Mouse (Mus musculus): ENCODE measurements around the gene Kctd3. TPM values are rescaled to one million over a fixed set of nuclear protein-coding genes. Genes with fewer than 3 reads are reported as not detected.

Kctd3 gene
- polyA plus RNA-seq, 1 experiment from 2014 or later = 20.6 TPM

DNA sequence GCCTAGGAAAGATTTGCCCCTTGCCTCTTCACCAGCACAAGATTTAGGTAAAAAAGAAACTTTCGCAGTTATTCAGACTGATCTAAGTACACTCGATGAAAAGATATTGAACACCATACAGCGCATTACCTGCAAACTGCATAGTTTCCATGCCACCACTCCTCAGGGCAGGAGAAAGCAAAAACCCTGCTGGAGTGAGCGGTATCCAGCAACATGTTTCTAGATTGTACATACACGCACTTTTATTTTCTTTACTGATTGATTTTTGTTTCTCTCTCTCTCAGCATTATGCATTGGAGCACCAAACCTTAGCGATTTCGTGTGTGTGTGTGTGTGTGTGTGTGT lies 311 bp upstream of the Kctd3 start:
- Histone ChIP-seq H3K4me3 (peak overlapping the region; percentile 99), H3K4me2 (peak overlapping the region; percentile 50), H3K9ac (no peak overlapping the region), H3K27me3 (no peaks in the 10 kb centered on the region), H3K9me3 (replicated peaks) (no peaks in the 10 kb centered on the region), H3K4me1 (replicated peaks) (peaks cover 24% of the 10 kb centered on the region), H3K36me3 (peaks cover 5% of the 10 kb centered on the region; the same call in 1 of the 2 replicates), H3K27ac (no peak overlapping the region)
- 49% methylated on average over 7 of the region's 7 CpGs for WGBS
- 0 out of 2 replicates have a peak, but pooled peaks have one; percentile 11 for ATAC-seq (replicated peaks; ENCODE audit: insufficient number of reproducible peaks, insufficient read depth, low FRiP score, low read depth)

DNA sequence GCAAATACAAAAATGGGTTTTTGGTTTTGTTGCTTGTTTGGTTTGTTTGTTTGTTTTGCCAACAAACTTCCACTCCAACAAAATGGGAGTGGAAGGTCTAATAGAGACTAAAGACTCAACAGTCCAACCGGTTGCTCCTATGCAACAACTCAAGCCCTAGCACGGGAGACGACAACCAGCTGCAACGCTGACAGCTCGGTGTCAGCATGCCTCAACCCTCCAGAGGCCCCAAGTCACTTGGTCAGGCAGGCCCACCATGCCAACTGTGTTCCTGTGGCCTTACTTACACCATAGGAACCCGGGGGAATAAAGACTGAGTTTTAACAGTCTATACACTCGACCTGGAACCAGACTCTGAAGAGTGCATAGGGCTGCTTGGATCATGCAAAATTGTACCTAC lies 815 bp downstream of the Kctd3 start:
- Histone ChIP-seq H3K9me3 (replicated peaks) (no peaks in the 10 kb centered on the region), H3K4me3 (peak overlapping the region; percentile 99), H3K27ac (no peak overlapping the region), H3K27me3 (no peaks in the 10 kb centered on the region), H3K4me2 (peak overlapping the region; percentile 98), H3K36me3 (peaks cover 5% of the 10 kb centered on the region; the same call in 1 of the 2 replicates), H3K9ac (peak overlapping the region; percentile 97), H3K4me1 (replicated peaks) (peaks cover 17% of the 10 kb centered on the region)
- ATAC-seq (replicated peaks; ENCODE audit: insufficient number of reproducible peaks, insufficient read depth, low FRiP score, low read depth) = no peak; the same call in 1 of the 2 replicates
- WGBS = 2% methylated on average over 7 of the region's 7 CpGs

- Histone ChIP-seq H3K27me3 (no peaks in the 10 kb centered on the region), H3K9me3 (replicated peaks) (no peaks in the 10 kb centered on the region), H3K4me2 (peak overlapping the region; percentile 98), H3K4me3 (peak overlapping the region; percentile 99), H3K4me1 (replicated peaks) (peaks cover 17% of the 10 kb centered on the region), H3K36me3 (peaks cover 5% of the 10 kb centered on the region; the same call in 1 of the 2 replicates), H3K9ac (no peak overlapping the region), H3K27ac (no peak overlapping the region)
- 52% methylated on average over 5 of the region's 5 CpGs for WGBS
- no peak for ATAC-seq (replicated peaks; ENCODE audit: insufficient number of reproducible peaks, insufficient read depth, low FRiP score, low read depth)
Measured at GRCm38 (mm10) chr1:189006267-189006666, 1.4 kb downstream of the Kctd3 start.

- Histone ChIP-seq H3K9me3 (replicated peaks) (no peaks in the 10 kb centered on the region), H3K9ac (no peak overlapping the region), H3K4me2 (no peak overlapping the region), H3K4me3 (no peak overlapping the region), H3K36me3 (peaks cover 10% of the 10 kb centered on the region; the same call in 1 of the 2 replicates), H3K27me3 (no peaks in the 10 kb centered on the region), H3K27ac (no peak overlapping the region), H3K4me1 (replicated peaks) (peaks cover 17% of the 10 kb centered on the region)
- 100% methylated on average over 1 of the region's 1 CpGs for WGBS
- ATAC-seq (replicated peaks; ENCODE audit: insufficient number of reproducible peaks, insufficient read depth, low FRiP score, low read depth) = no peak
Measured at GRCm38 (mm10) chr1:189004774-189005173, 2.9 kb downstream of the Kctd3 start.

DNA sequence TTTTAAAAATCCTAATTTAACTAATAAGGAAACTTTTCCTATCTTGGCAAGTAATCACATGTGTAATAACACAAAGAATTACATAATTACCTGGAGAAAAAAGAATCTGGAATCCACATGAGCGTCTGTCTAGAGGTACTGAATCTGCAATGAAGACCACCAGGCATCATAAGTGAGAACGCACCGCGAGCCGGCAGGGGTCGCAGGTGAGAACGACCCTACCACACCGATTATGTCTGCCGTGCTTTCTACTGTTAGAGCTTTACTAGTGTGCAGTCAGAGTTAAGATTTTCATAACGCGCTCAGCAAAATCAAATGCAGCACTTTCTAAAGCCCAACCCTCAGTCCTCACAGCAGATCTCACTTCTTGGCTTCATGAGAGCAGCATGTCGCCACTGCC lies 5.8 kb downstream of the Kctd3 start:
- Histone ChIP-seq H3K27me3 (no peaks in the 10 kb centered on the region), H3K4me1 (replicated peaks) (peaks cover 12% of the 10 kb centered on the region), H3K4me3 (no peak overlapping the region), H3K27ac (no peak overlapping the region), H3K4me2 (no peak overlapping the region), H3K9ac (no peak overlapping the region), H3K36me3 (peaks cover 27% of the 10 kb centered on the region), H3K9me3 (replicated peaks) (no peaks in the 10 kb centered on the region)
- WGBS = 90% methylated on average over 12 of the region's 12 CpGs
- no peak for ATAC-seq (replicated peaks; ENCODE audit: insufficient number of reproducible peaks, insufficient read depth, low FRiP score, low read depth)

DNA sequence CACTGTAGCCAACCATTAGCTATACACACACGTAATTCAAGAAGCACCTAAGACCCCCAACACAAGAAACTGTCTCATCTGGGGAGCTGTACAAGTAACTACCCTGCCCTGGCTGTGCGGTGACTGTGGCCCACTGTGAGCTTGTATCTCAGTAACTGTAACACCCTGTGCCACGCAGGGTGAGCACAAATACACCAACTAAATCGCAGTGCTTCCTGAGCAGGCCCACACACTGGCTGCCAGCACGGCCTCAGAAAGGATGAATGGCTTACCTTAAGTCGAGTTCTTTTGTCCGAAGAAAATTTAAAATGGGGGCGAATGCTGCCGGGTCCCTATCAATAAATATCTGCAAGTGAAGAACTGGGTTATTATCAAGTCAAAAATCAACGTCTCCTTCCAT lies 7.7 kb downstream of the Kctd3 start:
- Histone ChIP-seq H3K4me3 (no peak overlapping the region), H3K9ac (no peak overlapping the region), H3K4me1 (replicated peaks) (no peaks in the 10 kb centered on the region; the same call in 1 of the 2 replicates), H3K36me3 (peaks cover 38% of the 10 kb centered on the region), H3K4me2 (no peak overlapping the region), H3K9me3 (replicated peaks) (no peaks in the 10 kb centered on the region), H3K27me3 (no peaks in the 10 kb centered on the region), H3K27ac (no peak overlapping the region)
- ATAC-seq (replicated peaks; ENCODE audit: insufficient number of reproducible peaks, insufficient read depth, low FRiP score, low read depth) = no peak
- WGBS = 86% methylated on average over 10 of the region's 10 CpGs

- Histone ChIP-seq H3K27ac (no peak overlapping the region), H3K36me3 (peaks cover 45% of the 10 kb centered on the region), H3K4me2 (no peak overlapping the region), H3K27me3 (no peaks in the 10 kb centered on the region), H3K4me3 (no peak overlapping the region), H3K9me3 (replicated peaks) (no peaks in the 10 kb centered on the region), H3K4me1 (replicated peaks) (no peaks in the 10 kb centered on the region), H3K9ac (no peak overlapping the region)
- no peak for ATAC-seq (replicated peaks; ENCODE audit: insufficient number of reproducible peaks, insufficient read depth, low FRiP score, low read depth)
- WGBS = 92% methylated on average over 3 of the region's 3 CpGs
Measured at GRCm38 (mm10) chr1:188997921-188998320, 9.7 kb downstream of the Kctd3 start.

DNA sequence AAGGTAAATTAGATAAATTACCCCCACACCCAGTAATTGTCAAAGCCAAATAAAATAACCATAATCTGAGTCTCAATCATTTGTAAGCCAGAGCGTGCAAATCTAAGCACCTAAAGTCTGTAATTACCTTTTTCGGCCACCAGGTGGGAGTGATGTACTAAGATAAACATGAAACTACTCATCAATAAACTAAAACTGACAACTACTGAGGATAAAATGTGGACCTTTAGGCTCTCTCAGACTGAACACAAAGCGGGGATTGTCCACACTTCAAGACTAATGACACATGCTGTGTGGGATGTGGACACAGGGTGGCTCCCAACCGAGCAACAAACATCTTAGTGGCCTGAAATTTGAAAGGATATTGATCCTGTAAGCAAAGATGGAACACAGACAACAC lies 14.4 kb downstream of the Kctd3 start:
- ATAC-seq (replicated peaks; ENCODE audit: insufficient number of reproducible peaks, insufficient read depth, low FRiP score, low read depth) = no peak
- Histone ChIP-seq H3K36me3 (peaks cover 63% of the 10 kb centered on the region), H3K27ac (no peak overlapping the region), H3K27me3 (no peaks in the 10 kb centered on the region), H3K4me2 (no peak overlapping the region), H3K4me3 (no peak overlapping the region), H3K9ac (no peak overlapping the region), H3K9me3 (replicated peaks) (no peaks in the 10 kb centered on the region), H3K4me1 (replicated peaks) (no peaks in the 10 kb centered on the region)
- WGBS = 53% methylated on average over 4 of the region's 4 CpGs

GRCm38 (mm10) chr1:188980050-188980449 lies 27.6 kb downstream of the Kctd3 start:
- no peak for ATAC-seq (replicated peaks; ENCODE audit: insufficient number of reproducible peaks, insufficient read depth, low FRiP score, low read depth)
- WGBS = 24% methylated on average over 3 of the region's 3 CpGs
- Histone ChIP-seq H3K4me2 (no peak overlapping the region), H3K4me1 (replicated peaks) (no peaks in the 10 kb centered on the region), H3K9ac (no peak overlapping the region), H3K27me3 (no peaks in the 10 kb centered on the region), H3K27ac (no peak overlapping the region), H3K4me3 (no peak overlapping the region), H3K9me3 (replicated peaks) (no peaks in the 10 kb centered on the region), H3K36me3 (peaks cover 66% of the 10 kb centered on the region)

DNA sequence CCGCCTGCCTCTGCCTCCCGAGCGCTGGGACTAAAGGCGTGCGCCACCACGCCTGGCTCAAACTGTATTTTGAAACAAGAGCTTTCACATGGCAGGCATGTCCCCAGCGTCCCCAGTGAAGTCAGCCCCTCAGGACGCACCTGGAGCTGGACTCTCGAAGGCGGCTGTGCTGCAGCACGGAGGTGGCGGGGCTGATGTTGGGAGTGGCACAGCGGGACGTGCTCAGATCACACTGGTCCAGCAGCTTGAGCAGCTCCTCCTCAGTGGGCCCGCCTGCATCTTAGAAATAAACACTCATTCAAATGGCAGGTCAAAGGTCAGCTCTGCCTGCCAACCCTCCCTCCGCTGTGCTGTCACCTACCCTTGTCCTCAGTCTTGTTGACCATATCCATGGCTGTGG lies 33.7 kb downstream of the Kctd3 start:
- Histone ChIP-seq H3K4me3 (no peak overlapping the region), H3K9me3 (replicated peaks) (no peaks in the 10 kb centered on the region), H3K9ac (no peak overlapping the region), H3K27ac (no peak overlapping the region), H3K36me3 (peaks cover 81% of the 10 kb centered on the region), H3K27me3 (no peaks in the 10 kb centered on the region), H3K4me1 (replicated peaks) (no peaks in the 10 kb centered on the region), H3K4me2 (no peak overlapping the region)
- ATAC-seq (replicated peaks; ENCODE audit: insufficient number of reproducible peaks, insufficient read depth, low FRiP score, low read depth) = no peak
- WGBS = 94% methylated on average over 16 of the region's 16 CpGs

- Histone ChIP-seq H3K4me1 (replicated peaks) (no peaks in the 10 kb centered on the region), H3K27me3 (no peaks in the 10 kb centered on the region), H3K4me3 (no peak overlapping the region), H3K9me3 (replicated peaks) (no peaks in the 10 kb centered on the region), H3K4me2 (no peak overlapping the region), H3K9ac (no peak overlapping the region), H3K27ac (no peak overlapping the region), H3K36me3 (peaks cover 79% of the 10 kb centered on the region)
- 90% methylated on average over 6 of the region's 6 CpGs for WGBS
- ATAC-seq (replicated peaks; ENCODE audit: insufficient number of reproducible peaks, insufficient read depth, low FRiP score, low read depth) = no peak
Measured at GRCm38 (mm10) chr1:188973078-188973477, 34.6 kb downstream of the Kctd3 start.

GRCm38 (mm10) chr1:188952501-188952900 lies 55.1 kb downstream of the Kctd3 start:
- Histone ChIP-seq H3K4me1 (replicated peaks) (no peaks in the 10 kb centered on the region; the same call in 1 of the 2 replicates), H3K27ac (no peak overlapping the region), H3K4me2 (no peak overlapping the region), H3K36me3 (no peaks in the 10 kb centered on the region), H3K9ac (no peak overlapping the region), H3K4me3 (no peak overlapping the region), H3K27me3 (no peaks in the 10 kb centered on the region), H3K9me3 (replicated peaks) (no peaks in the 10 kb centered on the region; the same call in 1 of the 2 replicates)
- ATAC-seq (replicated peaks; ENCODE audit: insufficient number of reproducible peaks, insufficient read depth, low FRiP score, low read depth) = no peak
- WGBS = 87% methylated on average over 4 of the region's 4 CpGs
